Mouse (Mus musculus) hindbrain, embryonic 15.5 days (tissue): ENCODE measurements around the gene Cdc25a. TPM values are rescaled to one million over a fixed set of nuclear protein-coding genes. Genes with fewer than 3 reads are reported as not detected.
A peak's percentile ranks its signal among the peaks of the same experiment; 100 is the strongest.

Experiments
- ATAC-seq: fragments of 200-750 bp; cut with Nextera tagmentation; 2 replicates; pipeline ENCODE4 v1.8.0; 2017; ENCODE audit warnings: low read depth, moderate number of reproducible peaks, moderate TSS enrichment; ENCODE audit not compliant: low FRiP score
- H3K27ac ChIP-seq: fragments of 300-500 bp; sonication (generic); replicated peaks from 2 replicates; pipeline ENCODE4 v1.5.1; 2015; ENCODE audit warnings: mild to moderate bottlenecking, inconsistent platforms
- H3K27me3 ChIP-seq: fragments of 300-500 bp; sonication (generic); 2 replicates; pipeline ENCODE4 v1.6.1; 2015; ENCODE audit warnings: control low read depth, inconsistent platforms
- H3K36me3 ChIP-seq: fragments of 300-500 bp; sonication (generic); 2 replicates; pipeline ENCODE4 v1.6.1; 2015; ENCODE audit warnings: control low read depth, inconsistent platforms
- H3K4me1 ChIP-seq: fragments of 300-500 bp; sonication (generic); replicated peaks from 2 replicates; pipeline ENCODE4 v1.6.1; 2015; ENCODE audit warnings: control low read depth, inconsistent platforms
- H3K4me2 ChIP-seq: fragments of 300-500 bp; sonication (generic); 2 replicates; pipeline ENCODE4 v1.6.1; 2015; ENCODE audit warnings: moderate library complexity, mild to moderate bottlenecking, inconsistent platforms
- H3K4me3 ChIP-seq: fragments of 300-500 bp; sonication (generic); 2 replicates; pipeline ENCODE4 v1.5.1; 2015; ENCODE audit warnings: mild to moderate bottlenecking, inconsistent platforms
- H3K9ac ChIP-seq: fragments of 300-500 bp; sonication (generic); 2 replicates; pipeline ENCODE4 v1.6.1; 2015; ENCODE audit warnings: inconsistent platforms
- H3K9me3 ChIP-seq: fragments of 300-500 bp; sonication (generic); 2 replicates; pipeline ENCODE4 v1.6.1; 2016; ENCODE audit warnings: control low read depth, inconsistent platforms
- whole genome bisulfite sequencing: fragments of 180-500 bp; shearing (Covaris S2); methylation state at CpG from one replicate; pipeline ENCODE4 v1.1.7; 2015; 5-methylcytosine and 5-hydroxymethylcytosine counted together
- polyA plus RNA-seq: library from polyadenylated mRNA; unstranded; fragments of >200 nt; fragmentation: Nextera tagmentation; extraction: Ambion mirVana; gene quantifications from 2 replicates; pipeline ENCODE4 v1.2.1, GENCODE M21; 2015

The Cdc25a gene
- 12.9 and 14.0 TPM in 2 replicates for polyA plus RNA-seq

DNA sequence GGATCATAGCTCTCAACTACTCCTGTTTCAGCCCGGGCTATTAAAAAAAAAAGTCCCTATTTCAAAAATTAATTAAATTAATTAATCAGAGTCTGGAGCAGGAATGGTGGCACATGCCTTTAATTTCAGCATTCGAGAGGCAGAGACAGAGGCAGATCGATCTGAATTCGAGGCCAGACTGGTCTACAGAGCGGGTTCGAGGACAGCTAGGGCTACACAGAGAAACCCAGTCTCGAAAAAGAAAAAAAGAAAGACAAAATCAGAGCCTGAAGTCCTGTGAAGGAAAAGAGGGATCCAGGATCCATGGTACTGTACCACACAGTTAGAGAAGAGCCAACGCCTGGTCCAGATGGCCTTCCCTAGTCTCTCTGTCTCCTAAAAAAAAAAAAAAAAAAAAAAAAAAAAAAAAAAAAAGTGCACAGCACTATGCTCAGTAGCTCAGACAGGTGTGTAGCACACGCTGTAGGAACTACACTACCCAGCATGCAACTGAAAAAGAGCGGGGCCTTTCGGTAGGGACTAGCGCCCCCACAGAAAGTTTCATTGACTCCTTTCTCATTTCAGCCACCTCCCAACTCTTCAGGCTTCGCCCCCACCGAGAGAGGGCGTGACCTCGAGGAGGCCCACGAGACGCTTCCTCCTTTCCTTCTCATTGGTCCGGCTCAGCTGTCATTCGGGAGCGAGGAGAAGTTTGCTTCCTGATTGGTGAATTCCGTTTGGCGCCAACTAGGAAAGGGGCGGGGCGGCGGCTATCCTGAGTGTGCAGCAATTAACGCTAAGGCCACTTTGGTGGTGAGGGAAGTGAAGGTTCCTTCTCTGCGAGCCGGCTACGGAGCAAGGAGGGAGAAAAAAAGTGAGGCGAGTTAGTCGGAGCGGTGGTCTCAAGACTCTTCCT is at the start of gene Cdc25a:
Gene Cdc25a, plus strand, starts transcription at position 783 of the 895 bp plus-strand sequence.
- peaks cover 15% of the 10 kb centered on the region for H3K36me3 ChIP-seq
- H3K4me2 ChIP-seq: peak within 1 kb of the TSS; percentile 63
- peak within 1 kb of the TSS; percentile 75 for H3K9ac ChIP-seq
- 7% methylated on average over 33 of the region's 33 CpGs for WGBS
- peak; percentile 93 for ATAC-seq
- peaks cover 17% of the 10 kb centered on the region for H3K4me1 ChIP-seq
- H3K9me3 ChIP-seq: no peaks in the 10 kb centered on the region
- peak within 1 kb of the TSS; percentile 87 for H3K4me3 ChIP-seq
- no peaks in the 10 kb centered on the region for H3K27me3 ChIP-seq
- H3K27ac ChIP-seq: peak within 1 kb of the TSS; percentile 77

DNA sequence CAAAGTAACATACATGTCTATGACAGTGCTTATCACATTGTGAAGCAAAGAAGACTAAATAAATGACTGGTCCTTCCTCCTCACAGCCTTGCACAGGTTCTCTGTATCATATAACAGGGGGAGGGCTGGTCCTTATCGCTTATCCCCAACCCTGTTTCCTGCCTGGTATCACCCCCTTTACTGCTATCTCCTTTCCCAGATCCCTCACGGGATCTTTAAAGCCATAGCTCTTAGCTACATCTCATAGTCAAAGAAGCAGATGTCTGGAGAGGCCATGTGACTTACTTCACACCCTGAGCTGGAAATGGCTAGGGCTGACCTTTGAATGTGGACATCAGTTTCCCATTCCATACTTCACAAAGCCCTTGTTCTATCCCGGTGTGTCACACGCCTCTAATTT is 49.6 kb upstream of the Cdc25a start:
- Histone ChIP-seq H3K4me3 (no peak overlapping the region), H3K4me2 (no peak overlapping the region), H3K27ac (no peak overlapping the region), H3K9me3 (no peaks in the 10 kb centered on the region), H3K27me3 (no peaks in the 10 kb centered on the region), H3K4me1 (no peaks in the 10 kb centered on the region), H3K9ac (no peak overlapping the region), H3K36me3 (no peaks in the 10 kb centered on the region)
- 70% methylated on average over 4 of the region's 4 CpGs for WGBS
- ATAC-seq: no peak

DNA sequence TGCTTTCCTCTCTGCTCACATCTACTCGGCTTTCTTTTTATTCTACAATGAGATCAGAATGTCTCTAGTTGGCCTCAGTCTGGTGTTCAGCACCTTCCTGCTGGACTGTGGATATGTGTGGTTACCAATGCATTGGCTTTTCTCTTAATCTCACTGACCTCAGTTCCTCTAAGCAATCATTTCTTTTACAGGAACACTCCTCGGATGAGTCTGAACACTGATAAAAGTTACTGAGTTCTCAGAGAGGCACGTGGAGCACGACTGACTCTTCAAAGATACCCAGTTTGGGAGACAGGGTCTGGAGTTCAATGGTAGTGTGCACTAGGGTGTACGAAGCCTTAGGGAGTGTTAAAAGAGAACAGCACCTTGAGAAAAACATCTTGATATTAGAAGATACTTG is 49.2 kb upstream of the Cdc25a start:
- no peak for ATAC-seq
- Histone ChIP-seq H3K27me3 (no peaks in the 10 kb centered on the region), H3K4me2 (no peak overlapping the region), H3K27ac (no peak overlapping the region), H3K4me3 (no peak overlapping the region), H3K9me3 (no peaks in the 10 kb centered on the region), H3K36me3 (no peaks in the 10 kb centered on the region), H3K9ac (no peak overlapping the region), H3K4me1 (no peaks in the 10 kb centered on the region)
- WGBS: 78% methylated on average over 5 of the region's 5 CpGs

DNA sequence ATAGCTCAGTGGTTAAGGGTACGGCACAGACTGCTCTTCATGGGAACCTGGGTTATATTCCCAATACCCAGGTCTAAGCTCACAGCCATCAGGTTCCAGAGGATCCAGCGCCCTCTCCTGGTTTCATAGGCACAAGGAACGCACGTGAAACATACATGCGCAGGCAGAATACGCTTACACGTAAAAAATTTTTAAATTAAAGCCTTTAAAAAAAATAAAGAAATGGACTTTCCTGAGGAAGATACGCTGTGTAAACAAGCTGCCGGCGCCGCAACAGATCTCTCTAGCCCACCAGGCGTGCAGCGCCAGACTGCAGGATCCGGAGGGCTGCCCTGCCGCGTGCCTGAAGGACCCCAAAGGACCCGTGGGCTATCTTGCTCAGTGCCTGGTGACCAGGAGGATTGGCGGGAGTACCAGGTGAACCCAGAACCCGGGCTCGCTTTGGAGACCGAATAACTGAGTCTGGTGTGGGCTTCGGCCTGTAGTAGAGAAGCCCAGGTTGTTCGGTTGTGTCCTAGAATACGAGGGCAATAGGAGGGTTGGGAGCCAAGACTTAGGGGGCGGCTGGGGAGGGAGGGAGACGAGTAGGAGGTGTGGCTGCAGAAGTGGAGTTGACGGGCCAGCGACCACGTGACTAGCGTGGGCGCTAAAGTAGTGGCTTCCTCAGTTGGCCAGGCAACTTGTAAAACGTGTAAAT is 42.8 kb upstream of the Cdc25a start, which contains the start of gene Nme6:
Gene Nme6, plus strand, starts transcription at position 359 of the 697 bp plus-strand sequence.
- peak within 1 kb of the TSS; percentile 89 for H3K4me2 ChIP-seq
- peak; percentile 97 for ATAC-seq
- H3K9ac ChIP-seq: peak within 1 kb of the TSS; percentile 63
- peaks cover 10% of the 10 kb centered on the region for H3K4me1 ChIP-seq
- H3K9me3 ChIP-seq: no peaks in the 10 kb centered on the region
- H3K27ac ChIP-seq: peak within 1 kb of the TSS; percentile 90
- H3K27me3 ChIP-seq: no peaks in the 10 kb centered on the region
- peak within 1 kb of the TSS; percentile 65 for H3K4me3 ChIP-seq
- 0 out of 2 replicates have a peak, but pooled peaks cover 5% of the 10 kb centered on the region for H3K36me3 ChIP-seq
- under 1% methylated on average over 32 of the region's 32 CpGs for WGBS

DNA sequence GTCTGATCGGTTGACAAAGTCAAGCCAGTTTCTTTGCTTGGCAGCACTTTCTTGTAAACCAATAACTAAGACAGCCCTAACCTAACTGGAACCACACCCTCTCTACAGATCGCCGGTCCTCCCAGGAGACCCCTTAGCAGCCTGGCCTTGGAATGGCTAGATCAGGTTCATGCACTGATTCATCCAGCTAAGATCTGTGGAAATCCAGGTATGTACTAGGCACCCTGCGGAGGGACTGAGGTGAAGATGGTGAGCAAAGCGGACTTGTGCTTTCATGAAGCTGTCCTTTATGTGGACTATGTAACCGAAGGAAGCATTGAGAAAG is 42.3 kb upstream of the Cdc25a start:
- H3K4me1 ChIP-seq: peaks cover 10% of the 10 kb centered on the region
- peak overlapping the region; percentile 65 for H3K4me3 ChIP-seq
- 8% methylated on average over 6 of the region's 6 CpGs for WGBS
- H3K36me3 ChIP-seq: 0 out of 2 replicates have a peak, but pooled peaks cover 5% of the 10 kb centered on the region
- peak overlapping the region; percentile 89 for H3K4me2 ChIP-seq
- peak overlapping the region; percentile 90 for H3K27ac ChIP-seq
- H3K9me3 ChIP-seq: no peaks in the 10 kb centered on the region
- H3K27me3 ChIP-seq: no peaks in the 10 kb centered on the region
- peak; percentile 66 for ATAC-seq
- H3K9ac ChIP-seq: peak overlapping the region; percentile 63

- Histone ChIP-seq H3K4me2 (no peak within 1 kb of the TSS), H3K27me3 (no peaks in the 10 kb centered on the region), H3K27ac (no peak within 1 kb of the TSS), H3K4me3 (no peak within 1 kb of the TSS), H3K9ac (no peak within 1 kb of the TSS), H3K36me3 (peaks cover 1% of the 10 kb centered on the region; the same call in 1 of the 2 replicates), H3K4me1 (0 out of 2 replicates have a peak, but pooled peaks cover 3% of the 10 kb centered on the region), H3K9me3 (no peaks in the 10 kb centered on the region)
- ATAC-seq: peak; percentile 30; the same call in 1 of the 2 replicates
- 72% methylated on average over 6 of the region's 6 CpGs for WGBS
Measured at GRCm38 (mm10) chr9:109849312-109849758, 26.0 kb upstream of the Cdc25a start, which contains the start of gene Camp. TSS of gene Camp (minus strand) at chr9:109849617.

DNA sequence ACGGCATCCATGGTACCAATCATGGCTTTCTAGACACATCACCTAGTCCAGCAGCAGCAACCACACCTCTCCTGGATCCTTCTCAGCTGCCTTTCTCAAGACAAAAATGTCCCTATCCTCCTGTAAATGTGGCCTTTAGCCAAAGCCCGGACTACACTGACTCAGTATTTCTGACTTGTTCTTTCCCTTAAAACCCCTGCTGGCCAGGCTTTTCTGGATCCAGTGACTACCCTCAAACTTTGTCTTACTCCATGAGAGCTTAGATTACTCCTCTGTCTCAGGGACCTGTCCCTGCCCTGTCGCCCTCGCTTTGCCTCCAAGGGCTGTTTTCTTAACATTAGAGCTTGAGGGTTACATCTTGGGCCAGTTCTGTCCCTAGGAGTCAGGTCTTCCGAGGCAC is 25.3 kb upstream of the Cdc25a start:
- H3K27me3 ChIP-seq: no peaks in the 10 kb centered on the region
- H3K36me3 ChIP-seq: no peaks in the 10 kb centered on the region
- H3K4me1 ChIP-seq: 0 out of 2 replicates have a peak, but pooled peaks cover 3% of the 10 kb centered on the region
- ATAC-seq: no peak
- no peak overlapping the region for H3K27ac ChIP-seq
- H3K9me3 ChIP-seq: no peaks in the 10 kb centered on the region
- 89% methylated on average over 5 of the region's 5 CpGs for WGBS
- H3K4me2 ChIP-seq: no peak overlapping the region
- H3K4me3 ChIP-seq: no peak overlapping the region
- no peak overlapping the region for H3K9ac ChIP-seq

- Histone ChIP-seq H3K9me3 (no peaks in the 10 kb centered on the region), H3K4me1 (0 out of 2 replicates have a peak, but pooled peaks cover under 1% of the 10 kb centered on the region), H3K36me3 (no peaks in the 10 kb centered on the region), H3K9ac (no peak overlapping the region), H3K27ac (no peak overlapping the region), H3K27me3 (no peaks in the 10 kb centered on the region), H3K4me2 (no peak overlapping the region), H3K4me3 (no peak overlapping the region)
- 87% methylated on average over 2 of the region's 2 CpGs for WGBS
- ATAC-seq: no peak
Measured at GRCm38 (mm10) chr9:109854341-109854740, 21.0 kb upstream of the Cdc25a start.

DNA sequence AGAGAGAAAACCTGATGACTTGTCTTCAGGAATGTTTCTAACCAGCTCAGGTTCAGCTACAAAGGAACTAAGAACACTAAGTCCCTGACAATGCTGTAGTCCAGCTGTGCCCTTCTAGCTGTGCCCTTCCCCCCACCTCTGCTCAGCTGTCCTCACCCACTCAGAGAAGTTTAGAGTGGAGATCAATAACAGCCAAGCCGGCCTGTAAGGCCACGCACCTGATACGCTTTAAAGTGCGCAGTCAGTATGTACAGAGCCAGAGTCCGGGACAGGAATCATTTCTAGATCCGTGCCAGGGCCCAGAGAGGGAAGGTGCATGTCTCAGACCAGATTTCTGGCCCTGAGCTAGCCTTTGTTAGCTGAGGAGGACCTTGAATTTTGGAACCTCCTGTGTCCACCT is 19.4 kb upstream of the Cdc25a start:
- WGBS: 88% methylated on average over 6 of the region's 6 CpGs

DNA sequence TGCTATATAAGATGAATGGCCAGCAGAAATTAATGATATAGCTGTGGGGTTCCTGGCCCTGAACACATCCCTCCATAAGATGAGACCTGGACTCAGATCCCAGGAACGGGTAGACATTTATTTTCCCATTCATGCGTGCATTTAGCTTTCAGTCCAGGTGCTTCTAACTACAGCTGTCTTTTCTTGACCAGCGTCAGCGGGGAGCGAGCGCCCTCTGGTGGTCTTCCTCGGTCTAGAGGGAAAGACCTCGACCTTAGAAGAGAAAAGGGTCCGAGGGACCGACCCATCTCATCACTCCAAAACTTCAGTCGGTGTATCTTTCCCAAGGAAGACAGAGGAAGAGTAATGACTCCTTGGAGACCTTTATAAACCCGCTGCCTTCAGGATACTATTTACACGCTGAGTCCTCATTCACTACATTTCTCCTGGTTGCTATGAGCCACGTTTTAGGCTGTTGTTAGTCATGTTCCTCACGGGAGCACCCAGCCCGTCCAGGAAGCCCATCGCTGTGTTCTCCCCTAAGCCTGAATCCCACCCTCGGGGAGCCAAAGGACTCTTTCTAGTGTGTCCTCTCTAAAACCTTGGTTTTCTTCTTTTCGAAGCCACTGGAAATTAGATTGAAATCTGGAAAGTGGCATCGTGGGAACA is 12.9 kb upstream of the Cdc25a start:
- Histone ChIP-seq H3K27ac (no peak overlapping the region), H3K9me3 (no peaks in the 10 kb centered on the region), H3K27me3 (no peaks in the 10 kb centered on the region), H3K4me3 (no peak overlapping the region), H3K36me3 (no peaks in the 10 kb centered on the region), H3K4me2 (peak overlapping the region; percentile 38), H3K9ac (no peak overlapping the region), H3K4me1 (no peaks in the 10 kb centered on the region)
- ATAC-seq: peak; percentile 59
- WGBS: 20% methylated on average over 20 of the region's 20 CpGs

More for the DNA sequence above, 19.4 kb upstream of the Cdc25a start:
- no peak for ATAC-seq
- Histone ChIP-seq H3K9ac (no peak overlapping the region), H3K36me3 (no peaks in the 10 kb centered on the region), H3K27ac (no peak overlapping the region), H3K4me2 (no peak overlapping the region), H3K4me1 (no peaks in the 10 kb centered on the region), H3K9me3 (no peaks in the 10 kb centered on the region), H3K4me3 (no peak overlapping the region), H3K27me3 (no peaks in the 10 kb centered on the region)

DNA sequence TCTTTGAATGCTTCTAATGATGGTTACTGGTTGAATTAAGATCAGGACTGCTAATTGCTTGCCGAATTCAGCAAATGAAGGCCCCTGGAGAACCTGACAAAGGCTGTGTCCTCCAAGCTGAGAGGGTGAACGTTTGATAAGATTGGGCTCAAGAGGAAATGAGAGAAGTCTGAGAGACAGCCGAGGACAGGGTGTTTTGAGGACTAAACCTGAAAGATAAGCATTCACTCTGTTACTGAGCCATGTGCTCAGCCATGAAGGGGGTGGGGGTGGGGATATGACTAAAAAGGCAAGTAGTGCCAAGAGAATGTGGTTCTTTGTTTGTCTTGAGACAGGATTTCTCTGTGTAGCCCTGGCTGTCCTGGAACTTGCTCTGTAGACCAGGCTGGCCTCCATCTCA is 12.3 kb upstream of the Cdc25a start:
- H3K4me2 ChIP-seq: no peak overlapping the region

More for the DNA sequence above, 12.3 kb upstream of the Cdc25a start:
- no peaks in the 10 kb centered on the region for H3K27me3 ChIP-seq
- no peaks in the 10 kb centered on the region for H3K4me1 ChIP-seq
- 56% methylated on average over 3 of the region's 3 CpGs for WGBS
- no peak overlapping the region for H3K27ac ChIP-seq
- ATAC-seq: no peak
- H3K9ac ChIP-seq: no peak overlapping the region
- H3K4me3 ChIP-seq: no peak overlapping the region
- H3K9me3 ChIP-seq: no peaks in the 10 kb centered on the region
- H3K36me3 ChIP-seq: no peaks in the 10 kb centered on the region
